Mouse (Mus musculus): ENCODE results near the gene U2surp.
"Not testable (repeated sequence)": the region's sequence is repeated elsewhere in the genome, so short reads cannot be mapped to it uniquely, and the experiment has no call there.

The U2surp gene

GRCm38 (mm10) chr9:95469011-95469576 lies 42.7 kb downstream of the U2surp start:
- DNase-seq (ENCODE audit: low spot score in 2 of 2) = not testable (repeated sequence)

GRCm38 (mm10) chr9:95464028-95464427 lies 47.8 kb downstream of the U2surp start:
- no peak for DNase-seq (ENCODE audit: low spot score in 2 of 2)

GRCm38 (mm10) chr9:95451931-95452330 lies 59.9 kb downstream of the U2surp start:
- DNase-seq (ENCODE audit: low spot score in 2 of 2) = no peak

GRCm38 (mm10) chr9:95450586-95450985 lies 61.2 kb downstream of the U2surp start:
- DNase-seq (ENCODE audit: low spot score in 2 of 2) = no peak

GRCm38 (mm10) chr9:95442321-95442731 lies 69.5 kb downstream of the U2surp start:
- DNase-seq (ENCODE audit: low spot score in 2 of 2) = no peak

GRCm38 (mm10) chr9:95437883-95438282 lies 73.9 kb downstream of the U2surp start:
- DNase-seq (ENCODE audit: low spot score in 2 of 2) = no peak

GRCm38 (mm10) chr9:95436294-95436613 lies 75.5 kb downstream of the U2surp start:
- DNase-seq (ENCODE audit: low spot score in 2 of 2) = no peak

GRCm38 (mm10) chr9:95435506-95436293 lies 76.1 kb downstream of the U2surp start:
- DNase-seq (ENCODE audit: low spot score in 2 of 2) = no peak

- DNase-seq (ENCODE audit: low spot score in 2 of 2) = no peak
Observed at GRCm38 (mm10) chr9:95428277-95428676, 83.5 kb downstream of the U2surp start.

- DNase-seq (ENCODE audit: low spot score in 2 of 2) = no peak
Observed at GRCm38 (mm10) chr9:95413911-95414310, 97.9 kb downstream of the U2surp start.

GRCm38 (mm10) chr9:95412047-95412446 lies 99.7 kb downstream of the U2surp start:
- DNase-seq (ENCODE audit: low spot score in 2 of 2) = no peak

GRCm38 (mm10) chr9:95407586-95408220 lies 104.1 kb downstream of the U2surp start:
- no peak for DNase-seq (ENCODE audit: low spot score in 2 of 2)

Measured in spleen, postnatal 10 days (tissue).